Mouse (Mus musculus): ENCODE data around the gene Magi1. TPM values are rescaled to one million over a fixed set of nuclear protein-coding genes. Genes with fewer than 3 reads are reported as not detected.

The Magi1 gene
- polyA plus RNA-seq, 1 experiment from 2014 or later = 27.4 TPM

- H3K9me3 ChIP-seq (ENCODE audit: control insufficient read depth, low read length) = no peaks in the 10 kb centered on the region
- WGBS = 83% methylated on average over 4 of the region's 4 CpGs
- 0 out of 2 replicates have a peak overlapping the region, but pooled peaks have one; percentile 17 for H3K4me2 ChIP-seq (replicated peaks; ENCODE audit: low read depth, low read length)
- H3K36me3 ChIP-seq (ENCODE audit: control insufficient read depth, insufficient read depth, low read length) = no peaks in the 10 kb centered on the region
- no peak for DNase-seq (ENCODE audit: low spot score)
- peaks cover 3% of the 10 kb centered on the region; the same call in 1 of the 2 replicates for H3K4me1 ChIP-seq (replicated peaks; ENCODE audit: control insufficient read depth, insufficient read depth, low read length)
- H3K27ac ChIP-seq (ENCODE audit: low read depth, low read length) = no peak overlapping the region
- no peaks in the 10 kb centered on the region for H3K27me3 ChIP-seq (ENCODE audit: control insufficient read depth, insufficient read depth, low read length)
- no peak overlapping the region for H3K4me3 ChIP-seq (ENCODE audit: low read depth, low read length)
- no peak for ATAC-seq (ENCODE audit: low FRiP score)
- no peak overlapping the region for H3K9ac ChIP-seq (ENCODE audit: low read depth, low read length)
Observed at GRCm38 (mm10) chr6:93909976-93910375, 373.7 kb downstream of the Magi1 start.

- Histone ChIP-seq H3K9ac (ENCODE audit: low read depth, low read length) (no peak overlapping the region), H3K4me1 (replicated peaks; ENCODE audit: control insufficient read depth, insufficient read depth, low read length) (no peaks in the 10 kb centered on the region), H3K36me3 (ENCODE audit: control insufficient read depth, insufficient read depth, low read length) (no peaks in the 10 kb centered on the region), H3K4me3 (ENCODE audit: low read depth, low read length) (no peak overlapping the region), H3K27me3 (ENCODE audit: control insufficient read depth, insufficient read depth, low read length) (no peaks in the 10 kb centered on the region), H3K4me2 (replicated peaks; ENCODE audit: low read depth, low read length) (no peak overlapping the region), H3K9me3 (ENCODE audit: control insufficient read depth, low read length) (no peaks in the 10 kb centered on the region), H3K27ac (ENCODE audit: low read depth, low read length) (no peak overlapping the region)
- DNase-seq (ENCODE audit: low spot score) (no peak), ATAC-seq (ENCODE audit: low FRiP score) (no peak)
- 92% methylated on average over 2 of the region's 2 CpGs for WGBS
Observed at GRCm38 (mm10) chr6:93904987-93905386, 378.7 kb downstream of the Magi1 start.

DNA sequence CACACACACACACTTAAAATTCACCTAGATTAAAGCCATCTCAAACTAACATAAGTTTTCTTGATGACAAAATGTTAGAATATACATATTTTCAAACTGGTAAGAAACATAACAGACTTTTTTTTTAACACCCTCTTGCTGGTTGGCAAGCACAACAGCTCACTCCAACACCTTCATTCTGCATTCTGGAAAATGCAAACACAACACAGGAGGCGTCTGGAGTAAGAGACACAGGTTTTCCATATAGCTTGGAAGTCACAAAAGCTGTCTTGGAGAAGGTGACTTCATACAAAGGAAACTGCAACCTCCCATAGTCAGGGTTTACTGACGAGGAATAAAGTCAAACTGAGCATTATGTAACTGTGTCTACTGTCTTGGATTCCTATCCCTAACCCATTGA is 381.5 kb downstream of the Magi1 start:
- DNase-seq (ENCODE audit: low spot score) = no peak
- H3K27me3 ChIP-seq (ENCODE audit: control insufficient read depth, insufficient read depth, low read length) = no peaks in the 10 kb centered on the region
- no peak overlapping the region for H3K27ac ChIP-seq (ENCODE audit: low read depth, low read length)
- ATAC-seq (ENCODE audit: low FRiP score) = no peak
- no peak overlapping the region for H3K4me2 ChIP-seq (replicated peaks; ENCODE audit: low read depth, low read length)
- no peak overlapping the region for H3K9ac ChIP-seq (ENCODE audit: low read depth, low read length)
- no peaks in the 10 kb centered on the region for H3K4me1 ChIP-seq (replicated peaks; ENCODE audit: control insufficient read depth, insufficient read depth, low read length)
- WGBS = 86% methylated on average over 2 of the region's 2 CpGs
- H3K36me3 ChIP-seq (ENCODE audit: control insufficient read depth, insufficient read depth, low read length) = no peaks in the 10 kb centered on the region
- no peak overlapping the region for H3K4me3 ChIP-seq (ENCODE audit: low read depth, low read length)
- H3K9me3 ChIP-seq (ENCODE audit: control insufficient read depth, low read length) = no peaks in the 10 kb centered on the region

DNA sequence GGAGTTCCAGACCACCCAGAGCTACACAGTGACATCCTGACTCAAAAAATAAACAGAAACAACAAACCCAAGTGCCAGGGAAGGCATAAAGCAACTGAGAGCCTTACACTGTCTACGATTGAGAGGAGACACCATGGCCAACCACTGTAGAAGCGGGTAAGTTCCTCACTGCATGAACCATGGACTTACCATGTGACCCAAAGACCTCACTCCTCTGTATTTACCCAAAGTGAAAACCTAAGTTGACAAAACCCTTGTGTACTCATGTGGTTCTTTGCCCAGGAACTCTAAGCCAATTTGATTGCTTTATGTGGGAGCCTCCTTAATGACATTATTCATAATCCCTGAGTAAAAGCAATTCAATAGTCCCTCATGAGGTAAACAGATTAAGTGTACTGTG is 382.3 kb downstream of the Magi1 start:
- Histone ChIP-seq H3K4me2 (replicated peaks; ENCODE audit: low read depth, low read length) (no peak overlapping the region), H3K9me3 (ENCODE audit: control insufficient read depth, low read length) (no peaks in the 10 kb centered on the region), H3K4me1 (replicated peaks; ENCODE audit: control insufficient read depth, insufficient read depth, low read length) (no peaks in the 10 kb centered on the region), H3K9ac (ENCODE audit: low read depth, low read length) (no peak overlapping the region), H3K27me3 (ENCODE audit: control insufficient read depth, insufficient read depth, low read length) (no peaks in the 10 kb centered on the region), H3K4me3 (ENCODE audit: low read depth, low read length) (no peak overlapping the region), H3K27ac (ENCODE audit: low read depth, low read length) (no peak overlapping the region), H3K36me3 (ENCODE audit: control insufficient read depth, insufficient read depth, low read length) (no peaks in the 10 kb centered on the region)
- no peak for ATAC-seq (ENCODE audit: low FRiP score)
- WGBS = 98% methylated on average over 2 of the region's 2 CpGs
- DNase-seq (ENCODE audit: low spot score) = no peak

- DNase-seq (ENCODE audit: low spot score) (no peak), ATAC-seq (ENCODE audit: low FRiP score) (no peak)
- Histone ChIP-seq H3K9me3 (ENCODE audit: control insufficient read depth, low read length) (no peaks in the 10 kb centered on the region), H3K4me3 (ENCODE audit: low read depth, low read length) (no peak overlapping the region), H3K27me3 (ENCODE audit: control insufficient read depth, insufficient read depth, low read length) (no peaks in the 10 kb centered on the region), H3K27ac (ENCODE audit: low read depth, low read length) (no peak overlapping the region), H3K4me2 (replicated peaks; ENCODE audit: low read depth, low read length) (no peak overlapping the region), H3K36me3 (ENCODE audit: control insufficient read depth, insufficient read depth, low read length) (no peaks in the 10 kb centered on the region), H3K9ac (ENCODE audit: low read depth, low read length) (no peak overlapping the region), H3K4me1 (replicated peaks; ENCODE audit: control insufficient read depth, insufficient read depth, low read length) (no peaks in the 10 kb centered on the region)
- 73% methylated on average over 2 of the region's 2 CpGs for whole genome bisulfite sequencing
Observed at GRCm38 (mm10) chr6:93897512-93897911, 386.2 kb downstream of the Magi1 start.

DNA sequence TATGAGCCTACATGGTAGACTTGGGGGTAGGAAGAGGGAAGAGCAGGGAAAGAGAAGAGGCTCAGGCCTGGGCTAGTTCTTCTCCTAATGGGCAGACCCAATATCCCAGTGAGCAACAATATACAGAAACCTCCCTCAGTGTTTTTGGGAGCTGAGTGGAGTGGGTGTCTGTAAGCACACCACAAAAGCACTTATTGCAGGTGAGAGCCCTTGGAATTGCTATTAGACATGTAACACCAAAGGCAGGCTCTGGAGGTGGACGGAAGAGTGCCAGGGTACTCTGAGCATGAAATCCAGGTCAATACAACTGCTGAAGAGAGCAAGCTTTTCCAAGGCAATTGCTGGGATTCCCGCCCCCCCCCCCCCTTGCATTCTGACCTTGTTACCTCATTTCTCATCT is 388.0 kb downstream of the Magi1 start:
- Histone ChIP-seq H3K4me2 (replicated peaks; ENCODE audit: low read depth, low read length) (no peak overlapping the region), H3K36me3 (ENCODE audit: control insufficient read depth, insufficient read depth, low read length) (no peaks in the 10 kb centered on the region), H3K9ac (ENCODE audit: low read depth, low read length) (no peak overlapping the region), H3K9me3 (ENCODE audit: control insufficient read depth, low read length) (no peaks in the 10 kb centered on the region), H3K4me1 (replicated peaks; ENCODE audit: control insufficient read depth, insufficient read depth, low read length) (no peaks in the 10 kb centered on the region), H3K4me3 (ENCODE audit: low read depth, low read length) (no peak overlapping the region), H3K27ac (ENCODE audit: low read depth, low read length) (no peak overlapping the region), H3K27me3 (ENCODE audit: control insufficient read depth, insufficient read depth, low read length) (no peaks in the 10 kb centered on the region)
- no peak for DNase-seq (ENCODE audit: low spot score)
- WGBS = 77% methylated on average over 2 of the region's 2 CpGs
- ATAC-seq (ENCODE audit: low FRiP score) = no peak

DNA sequence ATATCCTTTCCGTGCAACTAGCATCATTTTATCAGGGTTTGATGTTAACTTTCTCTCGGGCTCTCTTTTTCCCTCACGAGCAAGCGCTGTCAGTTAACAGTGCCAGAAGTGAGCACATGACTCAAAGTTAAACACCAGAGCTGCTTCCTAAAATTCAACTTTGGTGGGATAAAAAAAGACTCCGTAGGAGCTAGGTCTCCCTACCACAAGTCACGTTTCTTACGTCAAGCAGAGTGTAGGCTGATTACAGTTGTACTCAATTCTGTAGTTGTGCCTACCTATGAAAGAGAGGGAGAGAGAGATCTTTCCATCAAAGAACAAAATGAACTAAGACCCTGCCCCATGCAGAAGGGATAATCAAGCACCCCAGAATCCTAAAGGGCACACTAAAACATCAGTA is 389.8 kb downstream of the Magi1 start:
- WGBS = 87% methylated on average over 7 of the region's 7 CpGs
- Histone ChIP-seq H3K4me1 (replicated peaks; ENCODE audit: control insufficient read depth, insufficient read depth, low read length) (0 out of 2 replicates have a peak, but pooled peaks cover 2% of the 10 kb centered on the region), H3K27me3 (ENCODE audit: control insufficient read depth, insufficient read depth, low read length) (no peaks in the 10 kb centered on the region), H3K9ac (ENCODE audit: low read depth, low read length) (no peak overlapping the region), H3K9me3 (ENCODE audit: control insufficient read depth, low read length) (no peaks in the 10 kb centered on the region), H3K36me3 (ENCODE audit: control insufficient read depth, insufficient read depth, low read length) (no peaks in the 10 kb centered on the region), H3K4me2 (replicated peaks; ENCODE audit: low read depth, low read length) (no peak overlapping the region), H3K4me3 (ENCODE audit: low read depth, low read length) (no peak overlapping the region), H3K27ac (ENCODE audit: low read depth, low read length) (no peak overlapping the region)
- ATAC-seq (ENCODE audit: low FRiP score) = no peak
- DNase-seq (ENCODE audit: low spot score) = no peak

DNA sequence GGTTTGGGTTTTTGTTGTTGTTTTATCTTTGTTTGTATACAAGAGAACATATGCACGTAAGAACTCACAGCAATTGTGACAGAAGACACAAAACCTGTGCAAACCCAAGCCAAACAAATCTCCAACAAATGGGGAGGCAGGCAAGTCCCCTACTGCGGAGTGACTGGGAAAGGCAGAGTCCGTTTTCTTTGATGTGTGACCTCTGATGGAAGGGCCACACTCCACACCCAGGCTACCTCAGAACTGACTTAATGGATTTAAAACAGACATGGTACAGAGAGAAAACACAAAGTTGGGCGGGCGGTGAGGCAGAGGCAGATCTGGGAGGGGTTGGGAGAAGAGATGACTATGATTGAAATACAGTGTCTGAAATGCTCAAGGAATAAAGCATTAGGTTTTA is 390.8 kb downstream of the Magi1 start:
- Histone ChIP-seq H3K9me3 (ENCODE audit: control insufficient read depth, low read length) (no peaks in the 10 kb centered on the region), H3K4me3 (ENCODE audit: low read depth, low read length) (no peak overlapping the region), H3K27ac (ENCODE audit: low read depth, low read length) (no peak overlapping the region), H3K4me2 (replicated peaks; ENCODE audit: low read depth, low read length) (no peak overlapping the region), H3K4me1 (replicated peaks; ENCODE audit: control insufficient read depth, insufficient read depth, low read length) (0 out of 2 replicates have a peak, but pooled peaks cover 2% of the 10 kb centered on the region), H3K27me3 (ENCODE audit: control insufficient read depth, insufficient read depth, low read length) (no peaks in the 10 kb centered on the region), H3K36me3 (ENCODE audit: control insufficient read depth, insufficient read depth, low read length) (no peaks in the 10 kb centered on the region), H3K9ac (ENCODE audit: low read depth, low read length) (no peak overlapping the region)
- ATAC-seq (ENCODE audit: low FRiP score) (no peak), DNase-seq (ENCODE audit: low spot score) (no peak)
- WGBS = 16% methylated on average over 5 of the region's 5 CpGs

DNA sequence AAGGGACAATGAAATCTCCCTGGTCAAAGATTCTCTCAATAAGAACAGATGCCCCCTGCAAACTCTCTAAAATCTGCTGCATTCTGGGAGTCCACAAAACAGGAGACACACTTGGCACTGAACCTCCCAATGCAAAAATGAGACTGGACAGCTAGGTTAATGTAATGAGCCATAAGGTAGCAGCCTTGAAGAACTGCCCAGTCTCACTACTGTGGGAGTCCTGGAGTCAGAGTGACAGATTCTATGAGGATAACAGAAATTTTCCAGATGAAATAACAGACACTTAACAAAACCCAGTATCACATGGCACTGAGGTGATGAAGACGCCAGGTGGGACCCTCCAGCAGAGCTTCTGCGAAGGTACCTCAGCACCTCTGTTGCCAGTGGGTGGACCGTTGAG is 393.7 kb downstream of the Magi1 start:
- 90% methylated on average over 3 of the region's 3 CpGs for WGBS
- no peak for DNase-seq (ENCODE audit: low spot score)

More for the DNA sequence above, 393.7 kb downstream of the Magi1 start:
- Histone ChIP-seq H3K36me3 (ENCODE audit: control insufficient read depth, insufficient read depth, low read length) (no peaks in the 10 kb centered on the region), H3K27me3 (ENCODE audit: control insufficient read depth, insufficient read depth, low read length) (no peaks in the 10 kb centered on the region), H3K9me3 (ENCODE audit: control insufficient read depth, low read length) (no peaks in the 10 kb centered on the region), H3K27ac (ENCODE audit: low read depth, low read length) (no peak overlapping the region), H3K4me3 (ENCODE audit: low read depth, low read length) (no peak overlapping the region), H3K4me2 (replicated peaks; ENCODE audit: low read depth, low read length) (no peak overlapping the region), H3K4me1 (replicated peaks; ENCODE audit: control insufficient read depth, insufficient read depth, low read length) (0 out of 2 replicates have a peak, but pooled peaks cover 2% of the 10 kb centered on the region), H3K9ac (ENCODE audit: low read depth, low read length) (no peak overlapping the region)
- no peak for ATAC-seq (ENCODE audit: low FRiP score)

Measured in hindbrain, embryonic 11.5 days (tissue).